Mouse (Mus musculus): Measurements from ENCODE around the gene Gm49383.

- no peak for TF ChIP-seq CTCF (IDR thresholded peaks at IDR 0.05; ENCODE audit: low read depth, low read length)
- no peak for TF ChIP-seq POLR2A (IDR thresholded peaks at IDR 0.05; ENCODE audit: borderline replicate concordance, low read depth, low read length)
Measured at GRCm38 (mm10) chr12:69175975-69176374, 20.9 kb downstream of the Gm49383 start.
